Mouse (Mus musculus): ENCODE measurements around the gene Gbp8. TPM values are rescaled to one million over a fixed set of nuclear protein-coding genes. Genes with fewer than 3 reads are reported as not detected.
"Not testable (repeated sequence)": the region's sequence is repeated elsewhere in the genome, so short reads cannot be mapped to it uniquely, and the experiment has no call there.

Gbp8 gene
- polyA plus RNA-seq, 1 experiment from 2014 or later, result 0.37 TPM

DNA sequence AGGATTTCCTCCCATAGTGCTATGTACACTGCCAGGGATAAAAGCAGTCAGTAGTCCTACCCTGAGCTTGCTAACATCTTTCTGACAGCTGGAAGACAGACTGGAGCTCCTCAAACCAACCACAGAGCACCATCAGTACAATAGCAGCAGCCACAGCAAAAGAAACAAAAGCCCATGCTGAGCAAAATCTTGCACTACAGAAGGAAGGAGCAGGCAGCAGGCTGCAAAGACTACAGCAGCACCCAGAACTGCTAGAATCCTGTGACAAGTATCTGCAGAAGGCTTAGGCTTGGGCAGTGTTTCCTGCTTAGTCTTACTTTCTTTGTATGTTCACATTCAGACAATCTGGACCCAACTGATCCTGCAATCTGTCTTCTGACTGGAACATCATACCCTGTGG lies 71.0 kb downstream of the Gbp8 start:
- ATAC-seq (ENCODE audit: insufficient read depth, low FRiP score, low TSS enrichment); H3K36me3 ChIP-seq (ENCODE audit: control insufficient read depth, insufficient read depth, low read length); H3K4me2 ChIP-seq (ENCODE audit: low read depth); H3K4me3 ChIP-seq (ENCODE audit: low read depth, low read length); H3K27ac ChIP-seq (ENCODE audit: low read depth, low read length); DNase-seq (ENCODE audit: low spot score); H3K9ac ChIP-seq (ENCODE audit: low read length); H3K27me3 ChIP-seq (ENCODE audit: control insufficient read depth, insufficient read depth, low read length); H3K4me1 ChIP-seq (ENCODE audit: control insufficient read depth, insufficient read depth, low read length); H3K9me3 ChIP-seq (ENCODE audit: control insufficient read depth, low read length): not testable (repeated sequence)

DNA sequence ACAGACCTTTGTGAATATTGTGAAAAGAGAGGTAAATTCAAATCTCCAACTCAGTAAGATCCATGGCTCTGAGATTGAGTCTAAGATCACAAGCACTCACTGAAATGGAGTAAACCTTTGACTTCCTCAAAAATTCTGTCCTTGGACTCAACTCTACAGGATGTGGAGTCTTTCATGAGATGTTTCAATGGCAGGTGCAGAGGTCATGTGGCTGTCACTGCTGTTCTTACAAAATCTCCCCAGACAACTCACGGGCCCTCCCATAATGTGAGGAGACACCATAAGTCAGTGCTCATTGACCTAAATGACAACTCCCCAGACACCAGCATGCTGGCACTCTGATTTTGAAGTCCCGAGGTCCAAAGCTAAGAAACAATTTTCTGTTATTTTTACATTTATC lies 74.9 kb downstream of the Gbp8 start:
- not testable (repeated sequence) for H3K9me3 ChIP-seq (ENCODE audit: control insufficient read depth, low read length); H3K4me3 ChIP-seq (ENCODE audit: low read depth, low read length); ATAC-seq (ENCODE audit: insufficient read depth, low FRiP score, low TSS enrichment); DNase-seq (ENCODE audit: low spot score); H3K4me1 ChIP-seq (ENCODE audit: control insufficient read depth, insufficient read depth, low read length); H3K4me2 ChIP-seq (ENCODE audit: low read depth); H3K27ac ChIP-seq (ENCODE audit: low read depth, low read length); H3K9ac ChIP-seq (ENCODE audit: low read length); H3K36me3 ChIP-seq (ENCODE audit: control insufficient read depth, insufficient read depth, low read length); H3K27me3 ChIP-seq (ENCODE audit: control insufficient read depth, insufficient read depth, low read length)
- 78% methylated on average over 2 of the region's 2 CpGs for WGBS

DNA sequence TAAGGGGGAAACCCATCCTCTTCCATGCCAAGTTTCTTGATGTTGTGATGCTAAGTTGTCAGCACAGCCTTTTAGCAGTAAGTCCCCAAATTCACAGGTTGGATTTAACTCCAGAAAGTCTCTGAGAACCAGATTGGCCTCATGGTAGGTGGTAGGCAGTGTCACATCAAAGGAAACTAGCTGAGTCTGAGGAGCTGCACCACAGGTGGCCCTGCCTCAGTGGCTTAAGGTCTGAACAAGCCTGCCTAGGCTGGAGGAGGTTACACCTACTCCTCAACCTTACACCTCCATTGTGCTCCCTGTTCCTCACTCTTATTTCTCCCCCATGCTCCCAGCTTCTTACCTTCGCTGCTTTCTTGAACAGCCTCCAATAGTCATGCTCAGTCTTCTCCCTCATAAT lies 76.0 kb downstream of the Gbp8 start:
- ATAC-seq (ENCODE audit: insufficient read depth, low FRiP score, low TSS enrichment), result no peak
- Histone ChIP-seq H3K4me1 (ENCODE audit: control insufficient read depth, insufficient read depth, low read length) (no peaks in the 10 kb centered on the region), H3K9me3 (ENCODE audit: control insufficient read depth, low read length) (no peaks in the 10 kb centered on the region), H3K36me3 (ENCODE audit: control insufficient read depth, insufficient read depth, low read length) (no peaks in the 10 kb centered on the region), H3K27ac (ENCODE audit: low read depth, low read length) (no peak overlapping the region), H3K4me3 (ENCODE audit: low read depth, low read length) (no peak overlapping the region), H3K4me2 (ENCODE audit: low read depth) (no peak overlapping the region), H3K27me3 (ENCODE audit: control insufficient read depth, insufficient read depth, low read length) (no peaks in the 10 kb centered on the region), H3K9ac (ENCODE audit: low read length) (no peak overlapping the region)
- 81% methylated on average over 1 of the region's 1 CpGs for WGBS
- DNase-seq (ENCODE audit: low spot score), result no peak

DNA sequence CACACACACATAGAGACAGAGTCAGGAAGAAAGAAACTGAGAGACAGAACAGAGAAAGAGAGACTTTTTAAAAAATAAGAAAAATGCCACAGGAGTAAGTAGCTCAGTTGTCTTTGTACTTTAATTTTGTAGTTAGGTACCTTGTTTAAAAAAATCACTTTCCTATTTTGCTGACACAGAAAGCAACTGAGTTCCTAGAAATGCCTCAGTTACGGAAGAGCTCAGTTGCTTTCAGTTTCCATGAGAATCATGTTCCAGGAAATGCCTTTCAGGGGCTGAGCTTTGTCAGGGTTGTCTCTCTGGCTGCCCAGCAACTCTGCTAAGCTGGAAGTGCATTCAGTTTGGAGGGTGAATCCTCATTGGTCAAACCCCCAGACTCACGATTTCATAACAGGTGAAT lies 76.9 kb downstream of the Gbp8 start:
- H3K4me1 ChIP-seq (ENCODE audit: control insufficient read depth, insufficient read depth, low read length); H3K27me3 ChIP-seq (ENCODE audit: control insufficient read depth, insufficient read depth, low read length); H3K4me3 ChIP-seq (ENCODE audit: low read depth, low read length); H3K27ac ChIP-seq (ENCODE audit: low read depth, low read length); H3K9ac ChIP-seq (ENCODE audit: low read length); ATAC-seq (ENCODE audit: insufficient read depth, low FRiP score, low TSS enrichment); H3K4me2 ChIP-seq (ENCODE audit: low read depth); DNase-seq (ENCODE audit: low spot score); H3K9me3 ChIP-seq (ENCODE audit: control insufficient read depth, low read length); H3K36me3 ChIP-seq (ENCODE audit: control insufficient read depth, insufficient read depth, low read length): not testable (repeated sequence)
- WGBS, result 90% methylated on average over 2 of the region's 2 CpGs

DNA sequence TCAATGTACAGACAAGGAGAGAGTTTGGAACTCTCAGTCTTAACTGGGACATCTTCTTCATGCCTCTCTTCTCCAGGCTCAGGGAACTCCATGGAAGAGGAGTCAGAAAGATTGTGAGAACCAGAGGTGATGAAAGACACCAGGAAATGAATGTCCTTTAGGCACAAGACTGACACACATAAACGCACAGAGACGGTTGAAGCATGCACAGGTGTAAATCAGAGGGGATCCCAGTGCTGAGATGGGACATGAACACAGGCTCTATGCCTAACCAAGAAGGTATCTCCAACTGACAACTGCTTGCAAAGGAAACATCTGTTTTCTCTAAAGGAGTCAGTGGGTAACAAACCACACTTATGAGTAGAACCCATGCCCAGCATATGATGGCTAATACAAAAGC lies 79.1 kb downstream of the Gbp8 start:
- DNase-seq (ENCODE audit: low spot score), result no peak
- no peaks in the 10 kb centered on the region for H3K9me3 ChIP-seq (ENCODE audit: control insufficient read depth, low read length)
- no peak overlapping the region for H3K4me2 ChIP-seq (ENCODE audit: low read depth)
- WGBS, result 91% methylated on average over 2 of the region's 2 CpGs
- H3K4me3 ChIP-seq (ENCODE audit: low read depth, low read length), result no peak overlapping the region
- no peaks in the 10 kb centered on the region for H3K4me1 ChIP-seq (ENCODE audit: control insufficient read depth, insufficient read depth, low read length)
- no peaks in the 10 kb centered on the region for H3K36me3 ChIP-seq (ENCODE audit: control insufficient read depth, insufficient read depth, low read length)
- ATAC-seq (ENCODE audit: insufficient read depth, low FRiP score, low TSS enrichment), result no peak
- no peaks in the 10 kb centered on the region for H3K27me3 ChIP-seq (ENCODE audit: control insufficient read depth, insufficient read depth, low read length)
- H3K9ac ChIP-seq (ENCODE audit: low read length), result no peak overlapping the region
- H3K27ac ChIP-seq (ENCODE audit: low read depth, low read length), result no peak overlapping the region

DNA sequence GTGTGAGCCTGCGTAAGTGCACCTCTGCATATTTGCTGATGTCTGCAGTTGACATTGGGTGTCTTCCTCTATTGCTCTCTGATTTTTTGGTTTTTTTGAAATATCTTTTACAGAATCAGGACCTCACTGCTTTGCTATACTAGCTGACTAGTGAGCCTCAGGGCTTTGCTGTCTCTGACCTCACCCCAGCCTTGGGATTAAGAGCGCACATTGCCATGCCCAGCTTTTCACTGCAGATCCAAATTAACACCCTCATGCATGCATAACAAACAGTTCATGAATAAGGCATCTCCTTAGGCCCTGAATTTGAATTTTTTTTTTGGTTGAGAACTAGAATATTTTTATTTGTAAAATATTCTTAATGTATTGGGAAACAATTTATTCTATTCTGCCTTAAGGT lies 84.1 kb downstream of the Gbp8 start:
- Histone ChIP-seq H3K4me3 (ENCODE audit: low read depth, low read length) (no peak overlapping the region), H3K36me3 (ENCODE audit: control insufficient read depth, insufficient read depth, low read length) (no peaks in the 10 kb centered on the region), H3K27me3 (ENCODE audit: control insufficient read depth, insufficient read depth, low read length) (no peaks in the 10 kb centered on the region), H3K27ac (ENCODE audit: low read depth, low read length) (no peak overlapping the region), H3K4me1 (ENCODE audit: control insufficient read depth, insufficient read depth, low read length) (no peaks in the 10 kb centered on the region), H3K9me3 (ENCODE audit: control insufficient read depth, low read length) (no peaks in the 10 kb centered on the region), H3K4me2 (ENCODE audit: low read depth) (no peak overlapping the region), H3K9ac (ENCODE audit: low read length) (no peak overlapping the region)
- 87% methylated on average over 2 of the region's 2 CpGs for WGBS
- ATAC-seq (ENCODE audit: insufficient read depth, low FRiP score, low TSS enrichment), result no peak
- DNase-seq (ENCODE audit: low spot score), result no peak

DNA sequence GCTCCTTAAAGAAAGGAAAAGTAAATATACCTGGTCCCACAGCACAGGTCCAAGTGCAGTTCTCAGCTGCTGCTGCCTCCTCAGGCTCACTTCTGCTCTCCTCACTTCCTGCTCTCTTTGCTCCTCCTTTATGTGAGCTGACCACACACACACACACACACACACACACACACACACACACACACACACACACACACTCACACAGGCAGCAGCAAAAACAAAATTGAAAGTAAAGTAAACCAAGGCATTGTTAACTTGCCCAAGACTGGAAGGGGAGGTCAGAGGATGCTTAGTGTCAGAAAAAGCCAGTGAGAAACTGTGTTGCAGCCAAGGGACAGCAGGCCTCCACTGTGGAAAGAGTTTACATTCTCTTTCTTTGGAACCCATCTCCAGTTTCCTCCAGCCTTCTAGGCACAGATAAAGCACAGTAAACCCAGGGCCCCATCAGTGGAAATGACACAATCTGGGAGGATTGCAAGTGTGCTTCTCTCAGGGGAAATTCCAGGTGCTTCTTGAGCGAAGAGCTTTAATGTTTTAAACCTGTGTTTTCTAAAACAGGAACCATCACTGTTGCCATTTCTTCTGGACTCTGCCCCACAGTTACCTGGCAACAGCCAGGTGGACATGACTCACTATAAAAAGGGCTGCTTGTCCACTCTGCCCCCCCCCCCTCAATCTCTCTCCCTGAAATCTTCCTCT lies 85.7 kb downstream of the Gbp8 start:
- H3K9ac ChIP-seq (ENCODE audit: low read length); H3K9me3 ChIP-seq (ENCODE audit: control insufficient read depth, low read length); H3K27ac ChIP-seq (ENCODE audit: low read depth, low read length); DNase-seq (ENCODE audit: low spot score); H3K4me1 ChIP-seq (ENCODE audit: control insufficient read depth, insufficient read depth, low read length); H3K4me2 ChIP-seq (ENCODE audit: low read depth); H3K27me3 ChIP-seq (ENCODE audit: control insufficient read depth, insufficient read depth, low read length); H3K36me3 ChIP-seq (ENCODE audit: control insufficient read depth, insufficient read depth, low read length); H3K4me3 ChIP-seq (ENCODE audit: low read depth, low read length); ATAC-seq (ENCODE audit: insufficient read depth, low FRiP score, low TSS enrichment): not testable (repeated sequence)
- 73% methylated on average over 1 of the region's 1 CpGs for WGBS

DNA sequence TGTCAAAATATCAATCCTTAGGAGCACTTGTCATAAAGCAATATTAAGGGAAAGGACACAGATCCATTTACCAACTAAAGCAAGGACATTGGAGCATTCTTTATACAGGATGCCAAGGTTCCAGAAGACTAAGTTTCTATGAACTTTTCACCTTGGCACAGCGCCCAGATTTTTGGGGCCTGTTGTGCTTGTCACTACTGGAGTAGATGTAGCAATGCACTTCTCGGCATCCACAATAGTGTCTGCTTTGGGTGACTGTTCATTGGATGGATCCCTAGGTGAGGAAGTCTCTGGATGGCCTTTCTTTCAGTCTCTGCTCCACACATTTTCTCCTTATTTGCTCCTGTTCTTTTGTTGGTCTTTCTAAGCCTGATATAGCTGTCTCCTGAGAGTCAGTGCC lies 107.0 kb downstream of the Gbp8 start:
- H3K9me3 ChIP-seq (ENCODE audit: control insufficient read depth, low read length), result no peaks in the 10 kb centered on the region
- no peak for DNase-seq (ENCODE audit: low spot score)
- no peak overlapping the region for H3K9ac ChIP-seq (ENCODE audit: low read length)
- no peaks in the 10 kb centered on the region for H3K27me3 ChIP-seq (ENCODE audit: control insufficient read depth, insufficient read depth, low read length)
- H3K36me3 ChIP-seq (ENCODE audit: control insufficient read depth, insufficient read depth, low read length), result no peaks in the 10 kb centered on the region
- ATAC-seq (ENCODE audit: insufficient read depth, low FRiP score, low TSS enrichment), result no peak
- no peak overlapping the region for H3K4me2 ChIP-seq (ENCODE audit: low read depth)
- no peak overlapping the region for H3K27ac ChIP-seq (ENCODE audit: low read depth, low read length)
- H3K4me3 ChIP-seq (ENCODE audit: low read depth, low read length), result no peak overlapping the region
- 89% methylated on average over 2 of the region's 2 CpGs for WGBS
- no peaks in the 10 kb centered on the region for H3K4me1 ChIP-seq (ENCODE audit: control insufficient read depth, insufficient read depth, low read length)

DNA sequence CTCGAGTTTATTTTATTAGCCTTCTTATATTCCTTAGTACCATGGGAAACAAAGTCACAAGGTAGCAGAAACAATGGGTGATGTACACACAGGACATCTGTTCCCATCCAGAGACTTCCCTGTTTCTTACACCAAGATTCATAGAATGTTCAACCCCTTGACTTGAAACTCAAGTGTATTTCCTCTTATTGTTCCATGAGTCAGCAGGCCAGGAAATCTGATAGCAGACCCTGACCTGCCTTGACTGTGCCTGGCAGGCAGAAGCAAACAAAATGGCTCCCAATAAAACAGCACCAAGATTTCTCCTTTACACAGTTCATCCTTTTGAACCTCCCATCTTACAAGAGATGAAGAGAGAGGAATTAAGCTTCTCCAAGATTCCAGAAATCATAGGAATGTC lies 126.8 kb downstream of the Gbp8 start:
- DNase-seq (ENCODE audit: low spot score), result no peak
- no peak for ATAC-seq (ENCODE audit: insufficient read depth, low FRiP score, low TSS enrichment)
- H3K9ac ChIP-seq (ENCODE audit: low read length), result no peak overlapping the region
- no peaks in the 10 kb centered on the region for H3K27me3 ChIP-seq (ENCODE audit: control insufficient read depth, insufficient read depth, low read length)
- no peaks in the 10 kb centered on the region for H3K4me1 ChIP-seq (ENCODE audit: control insufficient read depth, insufficient read depth, low read length)
- H3K4me3 ChIP-seq (ENCODE audit: low read depth, low read length), result no peak overlapping the region
- WGBS, result 100% methylated on average over 1 of the region's 1 CpGs
- no peak overlapping the region for H3K27ac ChIP-seq (ENCODE audit: low read depth, low read length)
- no peaks in the 10 kb centered on the region for H3K36me3 ChIP-seq (ENCODE audit: control insufficient read depth, insufficient read depth, low read length)
- H3K4me2 ChIP-seq (ENCODE audit: low read depth), result no peak overlapping the region
- H3K9me3 ChIP-seq (ENCODE audit: control insufficient read depth, low read length), result no peaks in the 10 kb centered on the region
